Mouse (Mus musculus): ENCODE results near the gene Prkd2.

DNA sequence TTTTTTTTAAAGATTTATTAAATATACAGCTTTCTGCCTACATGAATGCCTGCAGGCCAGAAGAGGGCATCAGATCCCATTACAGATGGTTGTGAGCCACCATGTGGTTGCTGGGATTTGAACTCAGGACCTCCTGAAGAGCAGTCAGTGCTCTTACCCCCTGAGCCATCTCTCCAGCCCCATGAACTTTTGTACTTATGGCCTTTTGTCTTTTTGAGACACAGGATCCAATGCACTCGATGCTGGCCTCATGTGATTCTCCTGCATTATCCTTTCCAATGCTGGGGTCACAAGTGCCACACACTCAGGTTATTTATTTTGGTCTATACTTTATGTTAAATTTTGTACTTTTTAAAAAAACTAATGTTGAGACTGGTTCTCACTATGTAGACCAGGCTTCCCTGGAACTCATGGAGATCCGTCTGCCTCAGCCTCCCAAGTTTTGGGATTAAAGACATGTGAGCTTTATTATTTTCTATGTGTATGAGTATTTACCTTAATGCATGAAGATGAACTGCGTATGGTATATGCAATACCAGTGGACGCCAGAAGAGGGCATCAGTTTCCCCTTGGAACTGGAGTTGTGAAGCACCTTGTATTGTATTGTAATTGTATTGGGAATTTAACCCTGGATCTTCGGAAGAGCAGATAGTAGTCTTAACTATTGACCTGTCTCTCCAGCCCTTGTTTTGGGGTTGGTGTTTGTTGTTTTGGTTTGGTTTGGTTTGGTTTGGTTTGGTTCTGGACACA is 17.4 kb downstream of the Prkd2 start:
- no peak for TF ChIP-seq EP300 (IDR thresholded peaks at IDR 0.05)
- peak; percentile 83 for TF ChIP-seq CTCF (IDR thresholded peaks at IDR 0.05)

Data from lung, postnatal 0 days (tissue).